23 mouse cellular contexts compared by ENCODE assay signal in genomic region chr1:60940023-60940422, GRCm38 (mm10). TPM values are rescaled to one million over a fixed set of nuclear protein-coding genes. Genes with fewer than 3 reads are reported as not detected.
DNase-seq lines count a peak whose midpoint lies in the region; ATAC-seq and TF ChIP-seq lines count a peak whose summit lies in the region.
"Had no signal": no experiment of that assay in that cellular context is flagged by ENCODE, and none has a peak within 500 bp of the region (broad histone marks: within the 10 kb centered on the region; RNA-seq: fewer than 3 reads in every experiment).

No protein-coding gene starts in this region.

- DNase-seq in 416B (ENCODE audit: low read depth) (peak; percentile 60), A20 (ENCODE audit: low read depth, low spot score) (peak; percentile 35)
- DNase-seq in cerebellum, postnatal 14 days = no peak
- DNase-seq: adrenal gland, postnatal 14 days; cerebellum, adult 11-12 months; cerebellum, adult 9-10 months; cerebellum, postnatal 36 days; forebrain, postnatal 0 days; gastrocnemius, postnatal 25 days; heart, postnatal 4 days; kidney, adult 18-20 months had no signal

- no peak for ATAC-seq in liver, embryonic 12.5 days
- ATAC-seq: forebrain, embryonic 13.5 days; forebrain, postnatal 0 days; hindbrain, postnatal 0 days; intestine, embryonic 15.5 days had no signal

- 80% methylated on average over 3 of the region's 3 CpGs for WGBS in small intestine, adult 2 months
- 39% methylated on average over 3 of the region's 3 CpGs for WGBS in liver, embryonic 12.5 days (ENCODE audit: insufficient replicate concordance)

- H3K36me3 ChIP-seq in small intestine, adult 2 months (ENCODE audit: control insufficient read depth, insufficient read depth, low read length) = no peaks in the 10 kb centered on the region
- H3K36me3 ChIP-seq in liver, embryonic 12.5 days = no peaks in the 10 kb centered on the region
- H3K36me3 ChIP-seq: embryonic facial prominence, embryonic 10.5 days; heart, embryonic 13.5 days; hindbrain, embryonic 13.5 days; intestine, embryonic 15.5 days had no signal

- no peak overlapping the region for H3K9ac ChIP-seq in liver, embryonic 12.5 days
- H3K9ac ChIP-seq: forebrain, embryonic 13.5 days; forebrain, postnatal 0 days; heart, embryonic 13.5 days; hindbrain, embryonic 13.5 days; intestine, embryonic 15.5 days had no signal

- H3K4me2 ChIP-seq in liver, embryonic 12.5 days = no peak overlapping the region
- H3K4me2 ChIP-seq: forebrain, embryonic 13.5 days; heart, embryonic 13.5 days; hindbrain, embryonic 13.5 days; intestine, embryonic 15.5 days had no signal

- H3K4me3 ChIP-seq in bone marrow macrophage, adult 2 months (ENCODE audit: insufficient read depth, low read length) = no peak overlapping the region
- no peak overlapping the region for H3K4me3 ChIP-seq in small intestine, adult 2 months (ENCODE audit: low read depth, low read length)
- H3K4me3 ChIP-seq in liver, embryonic 12.5 days = no peak overlapping the region
- H3K4me3 ChIP-seq: embryonic facial prominence, embryonic 10.5 days; forebrain, embryonic 13.5 days; heart, embryonic 13.5 days; hindbrain, embryonic 13.5 days; intestine, embryonic 15.5 days had no signal

- H3K4me1 ChIP-seq in bone marrow macrophage, adult 2 months (ENCODE audit: control insufficient read depth, insufficient read depth, low read length) = peaks cover 60% of the 10 kb centered on the region
- peaks cover 6% of the 10 kb centered on the region for H3K4me1 ChIP-seq in small intestine, adult 2 months (ENCODE audit: control insufficient read depth, insufficient read depth, insufficient read length, low read length)
- no peaks in the 10 kb centered on the region for H3K4me1 ChIP-seq in liver, embryonic 12.5 days
- H3K4me1 ChIP-seq: embryonic facial prominence, embryonic 10.5 days; forebrain, embryonic 13.5 days; hindbrain, embryonic 13.5 days; intestine, embryonic 15.5 days had no signal

- TF ChIP-seq CTCF in bone marrow macrophage, adult 2 months (IDR thresholded peaks at IDR 0.05; ENCODE audit: low read depth, low read length) = no peak
- TF ChIP-seq CTCF in small intestine, adult 2 months (IDR thresholded peaks at IDR 0.05; ENCODE audit: extremely low read depth, insufficient read length, insufficient replicate concordance, low read depth, low read length) = no peak

- H3K9me3 ChIP-seq in liver, embryonic 12.5 days (replicated peaks) = no peaks in the 10 kb centered on the region
- H3K9me3 ChIP-seq: embryonic facial prominence, embryonic 10.5 days; forebrain, embryonic 13.5 days; heart, embryonic 13.5 days; hindbrain, embryonic 13.5 days; intestine, embryonic 15.5 days had no signal

- no peaks in the 10 kb centered on the region for H3K27me3 ChIP-seq in small intestine, adult 2 months (ENCODE audit: control insufficient read depth, insufficient read depth, low read length)
- no peaks in the 10 kb centered on the region for H3K27me3 ChIP-seq in liver, embryonic 12.5 days (replicated peaks)
- H3K27me3 ChIP-seq: forebrain, embryonic 13.5 days; heart, embryonic 13.5 days; hindbrain, embryonic 13.5 days; intestine, embryonic 15.5 days had no signal

- no peak for TF ChIP-seq POLR2A in bone marrow macrophage, adult 2 months (IDR thresholded peaks at IDR 0.05; ENCODE audit: borderline replicate concordance, low read depth, low read length)
- no peak for TF ChIP-seq POLR2A in small intestine, adult 2 months (IDR thresholded peaks at IDR 0.05; ENCODE audit: low read depth, low read length)

- H3K27ac ChIP-seq in bone marrow macrophage, adult 2 months (ENCODE audit: insufficient read depth, low read depth, low read length) = peak overlapping the region; percentile 98
- H3K27ac ChIP-seq in small intestine, adult 2 months (ENCODE audit: insufficient read depth, low read depth, low read length) = 0 out of 2 replicates have a peak overlapping the region, but pooled peaks have one; percentile 40
- no peak overlapping the region for H3K27ac ChIP-seq in liver, embryonic 12.5 days
- H3K27ac ChIP-seq: embryonic facial prominence, embryonic 10.5 days; forebrain, embryonic 13.5 days; heart, embryonic 13.5 days; hindbrain, embryonic 13.5 days; hindbrain, postnatal 0 days; intestine, embryonic 15.5 days had no signal

RNA-seq across cellular contexts. Expression of gene Icos, which starts 37.7 kb away (rescaled TPM):
- polyA plus RNA-seq in bone marrow macrophage, adult 2 months (2012; ENCODE audit: insufficient read depth, insufficient read length, missing spikeins) = 0.73 and 0.94 TPM in 2 replicates
- 0.04 and 0.16 TPM in 2 replicates for polyA plus RNA-seq in small intestine, adult 2 months (2012; rRNA removed)
- 0.35 and 0.45 TPM in 2 replicates for polyA plus RNA-seq in liver, embryonic 12.5 days (2016; fragmentation: Nextera tagmentation; extraction: Ambion mirVana)
- polyA plus RNA-seq: C2C12; embryonic facial prominence, embryonic 10.5 days had no signal

RNA-seq across cellular contexts. Expression of gene Ctla4, which starts 53.2 kb away (rescaled TPM):
- not detected in 2 replicates for polyA plus RNA-seq in bone marrow macrophage, adult 2 months (2012; ENCODE audit: insufficient read depth, insufficient read length, missing spikeins)
- 0.30 and 0.77 TPM in 2 replicates for polyA plus RNA-seq in small intestine, adult 2 months (2012; rRNA removed)
- polyA plus RNA-seq in liver, embryonic 12.5 days (2016; fragmentation: Nextera tagmentation; extraction: Ambion mirVana) = not detected in 2 replicates
- polyA plus RNA-seq: C2C12; embryonic facial prominence, embryonic 10.5 days; embryonic facial prominence, embryonic 14.5 days; forebrain, embryonic 13.5 days; forebrain, postnatal 0 days; heart, postnatal 0 days; hindbrain, embryonic 13.5 days; hindbrain, postnatal 0 days; intestine, embryonic 15.5 days had no signal

Comparison
In these comparisons a context has a peak if more than half of its experiments do, and no peak if none do; other contexts are left out.
1. DNase-seq: peak in 416B (single experiment) and A20 (single experiment); none in cerebellum, postnatal 14 days (0 of 2).